ENCODE assay signal across 29 mouse cellular contexts in genomic region chr17:24840341-24840740, GRCm38 (mm10). TPM values are rescaled to one million over a fixed set of nuclear protein-coding genes. Genes with fewer than 3 reads are reported as not detected.
DNase-seq lines count a peak whose midpoint lies in the region; ATAC-seq lines count a peak whose summit lies in the region.
"Had no signal": no experiment of that assay in that cellular context is flagged by ENCODE, and none has a peak within 500 bp of the region (broad histone marks: within the 10 kb centered on the region; RNA-seq: fewer than 3 reads in every experiment).

No protein-coding gene starts in this region.

- intact Hi-C loops in left cerebral cortex, postnatal 14 days (cut with DNase I): no loop called here

- ATAC-seq in embryonic facial prominence, embryonic 15.5 days (ENCODE audit: insufficient number of reproducible peaks, low FRiP score, low TSS enrichment, low read depth): no peak
- ATAC-seq in stomach, embryonic 15.5 days (ENCODE audit: insufficient read depth, low FRiP score, low read depth): no peak
- ATAC-seq: CD4-positive, CD25-positive, alpha-beta regulatory T cell, adult 4 months; forebrain, embryonic 13.5 days; forebrain, embryonic 16.5 days; hindbrain, embryonic 16.5 days had no signal

- no peak overlapping the region; the same call in 1 of the 2 replicates for H3K4me2 ChIP-seq in embryonic facial prominence, embryonic 15.5 days (replicated peaks)
- H3K4me2 ChIP-seq in stomach, embryonic 15.5 days: no peak overlapping the region
- H3K4me2 ChIP-seq: embryonic facial prominence, embryonic 13.5 days; forebrain, embryonic 13.5 days; heart, embryonic 12.5 days; heart, embryonic 15.5 days; hindbrain, embryonic 13.5 days; intestine, embryonic 15.5 days had no signal

- H3K4me3 ChIP-seq in embryonic facial prominence, embryonic 15.5 days (replicated peaks): no peak overlapping the region
- H3K4me3 ChIP-seq in embryonic facial prominence, embryonic 10.5 days: no peak overlapping the region
- H3K4me3 ChIP-seq in stomach, embryonic 15.5 days (replicated peaks): no peak overlapping the region
- H3K4me3 ChIP-seq: embryonic facial prominence, embryonic 13.5 days; forebrain, embryonic 10.5 days; forebrain, embryonic 13.5 days; heart, embryonic 12.5 days; heart, embryonic 15.5 days; hindbrain, embryonic 10.5 days; hindbrain, embryonic 13.5 days; intestine, embryonic 15.5 days had no signal

- no peak for DNase-seq in embryonic facial prominence, embryonic 10.5 days (ENCODE audit: low spot score)
- peak; percentile 45 for DNase-seq in brain, adult 2 months (ENCODE audit: low read depth, low spot score)
- no peak for DNase-seq in embryo, embryonic 11 days
- no peak for DNase-seq in left cerebral cortex, postnatal 14 days (ENCODE audit: low spot score in 2 of 2)
- DNase-seq: adrenal gland, postnatal 14 days; cerebellum, adult 18-20 months; cerebellum, adult 9-10 months; cerebellum, postnatal 14 days; gastrocnemius, postnatal 25 days; heart, adult 18-20 months; heart, postnatal 10 days; heart, postnatal 36 days had no signal

- no peaks in the 10 kb centered on the region for H3K4me1 ChIP-seq in embryonic facial prominence, embryonic 15.5 days
- no peaks in the 10 kb centered on the region for H3K4me1 ChIP-seq in embryonic facial prominence, embryonic 10.5 days
- no peaks in the 10 kb centered on the region for H3K4me1 ChIP-seq in stomach, embryonic 15.5 days
- H3K4me1 ChIP-seq: embryonic facial prominence, embryonic 13.5 days; forebrain, embryonic 10.5 days; forebrain, embryonic 13.5 days; hindbrain, embryonic 10.5 days; hindbrain, embryonic 13.5 days; intestine, embryonic 15.5 days had no signal

- H3K27me3 ChIP-seq in embryonic facial prominence, embryonic 15.5 days: peaks cover 18% of the 10 kb centered on the region
- H3K27me3 ChIP-seq in embryonic facial prominence, embryonic 10.5 days (replicated peaks; ENCODE audit: low read depth, poor library complexity, severe bottlenecking): peaks cover 25% of the 10 kb centered on the region
- H3K27me3 ChIP-seq in stomach, embryonic 15.5 days (replicated peaks): peaks cover 4% of the 10 kb centered on the region; the same call in 1 of the 2 replicates

- H3K9ac ChIP-seq in embryonic facial prominence, embryonic 15.5 days: no peak overlapping the region
- no peak overlapping the region for H3K9ac ChIP-seq in stomach, embryonic 15.5 days
- H3K9ac ChIP-seq: embryonic facial prominence, embryonic 13.5 days; forebrain, embryonic 13.5 days; heart, embryonic 12.5 days; heart, embryonic 15.5 days; hindbrain, embryonic 13.5 days; intestine, embryonic 15.5 days had no signal

- H3K9me3 ChIP-seq in embryonic facial prominence, embryonic 15.5 days (replicated peaks): no peaks in the 10 kb centered on the region
- H3K9me3 ChIP-seq in embryonic facial prominence, embryonic 10.5 days: no peaks in the 10 kb centered on the region
- H3K9me3 ChIP-seq in stomach, embryonic 15.5 days: no peaks in the 10 kb centered on the region
- H3K9me3 ChIP-seq: embryonic facial prominence, embryonic 13.5 days; forebrain, embryonic 10.5 days; forebrain, embryonic 13.5 days; heart, embryonic 12.5 days; heart, embryonic 15.5 days; hindbrain, embryonic 10.5 days; hindbrain, embryonic 13.5 days; intestine, embryonic 15.5 days had no signal

- peak overlapping the region; percentile 70 for H3K27ac ChIP-seq in embryonic facial prominence, embryonic 15.5 days (replicated peaks)
- H3K27ac ChIP-seq in embryonic facial prominence, embryonic 10.5 days (replicated peaks): no peak overlapping the region
- peak overlapping the region; percentile 67; the same call in 1 of the 2 replicates for H3K27ac ChIP-seq in stomach, embryonic 15.5 days
- H3K27ac ChIP-seq: embryonic facial prominence, embryonic 13.5 days; forebrain, embryonic 10.5 days; forebrain, embryonic 13.5 days; heart, embryonic 15.5 days; hindbrain, embryonic 10.5 days; hindbrain, embryonic 13.5 days; intestine, embryonic 15.5 days had no signal

- H3K36me3 ChIP-seq in embryonic facial prominence, embryonic 15.5 days: no peaks in the 10 kb centered on the region
- no peaks in the 10 kb centered on the region for H3K36me3 ChIP-seq in embryonic facial prominence, embryonic 10.5 days (replicated peaks)
- no peaks in the 10 kb centered on the region for H3K36me3 ChIP-seq in stomach, embryonic 15.5 days
- H3K36me3 ChIP-seq: embryonic facial prominence, embryonic 13.5 days; forebrain, embryonic 10.5 days; heart, embryonic 12.5 days; heart, embryonic 15.5 days; hindbrain, embryonic 10.5 days; hindbrain, embryonic 13.5 days; intestine, embryonic 15.5 days had no signal

- 45% methylated on average over 5 of the region's 5 CpGs for WGBS in embryonic facial prominence, embryonic 15.5 days
- WGBS in embryonic facial prominence, embryonic 10.5 days: 65% methylated on average over 5 of the region's 5 CpGs
- WGBS in stomach, embryonic 15.5 days: 45% methylated on average over 5 of the region's 5 CpGs

RNA-seq across cellular contexts. Expression of gene Hagh, which starts 0.4 kb away (rescaled TPM):
- polyA plus RNA-seq in embryonic facial prominence, embryonic 15.5 days (2015; fragmentation: Nextera tagmentation; extraction: Ambion mirVana): 47.0 and 47.3 TPM in 2 replicates
- polyA plus RNA-seq in embryonic facial prominence, embryonic 10.5 days (2016; fragmentation: Nextera tagmentation; extraction: Ambion mirVana): 26.4 and 28.6 TPM in 2 replicates
- 49.1 and 49.3 TPM in 2 replicates for polyA plus RNA-seq in stomach, embryonic 15.5 days (2015; fragmentation: Nextera tagmentation; extraction: Ambion mirVana)
- total RNA-seq in left cerebral cortex, postnatal 14 days (2021): 100 to 1,000 TPM; 120 to 135 TPM

RNA-seq across cellular contexts. Expression of gene Fahd1, which starts 9.8 kb away (rescaled TPM):
- polyA plus RNA-seq in embryonic facial prominence, embryonic 15.5 days (2015; fragmentation: Nextera tagmentation; extraction: Ambion mirVana): 19.1 and 19.8 TPM in 2 replicates
- polyA plus RNA-seq in embryonic facial prominence, embryonic 10.5 days (2016; fragmentation: Nextera tagmentation; extraction: Ambion mirVana): 16.7 and 17.4 TPM in 2 replicates
- 34.5 and 35.4 TPM in 2 replicates for polyA plus RNA-seq in stomach, embryonic 15.5 days (2015; fragmentation: Nextera tagmentation; extraction: Ambion mirVana)
- 10 to 100 TPM; 15.8 to 19.4 TPM for total RNA-seq in left cerebral cortex, postnatal 14 days (2021)

RNA-seq across cellular contexts. Expression of gene Igfals, which starts 25.5 kb away (rescaled TPM):
- polyA plus RNA-seq in embryonic facial prominence, embryonic 15.5 days (2015; fragmentation: Nextera tagmentation; extraction: Ambion mirVana): 0.43 and 1.1 TPM in 2 replicates
- 0.49 and 1.2 TPM in 2 replicates for polyA plus RNA-seq in embryonic facial prominence, embryonic 10.5 days (2016; fragmentation: Nextera tagmentation; extraction: Ambion mirVana)
- 3.9 and 4.0 TPM in 2 replicates for polyA plus RNA-seq in stomach, embryonic 15.5 days (2015; fragmentation: Nextera tagmentation; extraction: Ambion mirVana)
- not detected for total RNA-seq in left cerebral cortex, postnatal 14 days (2021)
- total RNA-seq: MEL had no signal
- polyA plus RNA-seq: CD4-positive, CD25-positive, alpha-beta regulatory T cell, adult 4 months; hindbrain, embryonic 16.5 days had no signal

RNA-seq across cellular contexts. Expression of gene Meiob, which starts 36.3 kb away (rescaled TPM):
- polyA plus RNA-seq in embryonic facial prominence, embryonic 15.5 days (2015; fragmentation: Nextera tagmentation; extraction: Ambion mirVana): 0.09 and 0.16 TPM in 2 replicates
- polyA plus RNA-seq in embryonic facial prominence, embryonic 10.5 days (2016; fragmentation: Nextera tagmentation; extraction: Ambion mirVana): not detected in 2 replicates
- 0.08 TPM in 1 of 2 replicates, not detected in the other for polyA plus RNA-seq in stomach, embryonic 15.5 days (2015; fragmentation: Nextera tagmentation; extraction: Ambion mirVana)
- not detected for total RNA-seq in left cerebral cortex, postnatal 14 days (2021)
- total RNA-seq: gastrocnemius, adult 8-10 months; gastrocnemius, postnatal 25 days; heart, postnatal 10 days; heart, postnatal 36 days had no signal
- polyA plus RNA-seq: C2C12; embryonic facial prominence, embryonic 13.5 days; forebrain, embryonic 13.5 days; forebrain, embryonic 16.5 days; frontal cortex, adult 2 months; heart, embryonic 12.5 days; heart, embryonic 15.5 days; hindbrain, embryonic 10.5 days; hindbrain, embryonic 13.5 days; hindbrain, embryonic 16.5 days; intestine, embryonic 15.5 days had no signal

RNA-seq across cellular contexts. Expression of gene Nubp2, which starts 45.8 kb away (rescaled TPM):
- 48.9 and 49.6 TPM in 2 replicates for polyA plus RNA-seq in embryonic facial prominence, embryonic 15.5 days (2015; fragmentation: Nextera tagmentation; extraction: Ambion mirVana)
- 71.8 and 81.8 TPM in 2 replicates for polyA plus RNA-seq in embryonic facial prominence, embryonic 10.5 days (2016; fragmentation: Nextera tagmentation; extraction: Ambion mirVana)
- 49.0 and 49.6 TPM in 2 replicates for polyA plus RNA-seq in stomach, embryonic 15.5 days (2015; fragmentation: Nextera tagmentation; extraction: Ambion mirVana)
- total RNA-seq in left cerebral cortex, postnatal 14 days (2021): 10 to 100 TPM; 35.7 to 37.4 TPM
